Mouse (Mus musculus): ENCODE data around the gene Olfr1303.

The Olfr1303 gene

GRCm38 (mm10) chr2:111820240-111820639, at the start of gene Olfr1303:
Olfr1303 (minus strand) TSS chr2:111820340.
- DNase-seq (ENCODE audit: extremely low read depth, low read depth, low spot score) = no peak

GRCm38 (mm10) chr2:111812936-111813335, 7.2 kb downstream of the Olfr1303 start:
- no peak for DNase-seq (ENCODE audit: extremely low read depth, low read depth, low spot score)

DNA sequence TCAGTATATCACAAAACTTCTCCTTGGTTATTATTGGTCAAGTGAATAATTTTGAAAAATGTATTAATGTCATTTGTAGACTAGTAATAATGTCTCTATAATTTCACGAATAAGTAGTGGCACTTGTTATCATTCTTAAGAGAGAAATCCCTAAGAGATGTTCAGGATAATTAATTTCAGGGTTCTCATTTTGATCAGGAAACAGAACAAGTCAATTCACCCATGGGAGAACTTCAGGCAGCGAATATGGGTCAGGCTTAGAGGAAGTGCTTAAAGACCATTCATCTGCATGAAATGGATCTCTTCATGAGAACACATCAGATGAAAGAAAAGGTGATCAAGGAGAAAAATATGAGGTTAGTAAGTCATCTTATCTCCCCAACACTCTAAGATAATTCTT, 43.0 kb downstream of the Olfr1303 start, which contains the start of gene Olfr1302:
Gene Olfr1302 (plus strand): TSS at position 301 of the 400 bp plus-strand sequence.
- no peak for DNase-seq (ENCODE audit: extremely low read depth, low read depth, low spot score)

All from fat pad, adult 2 months (tissue).